Mouse (Mus musculus): ENCODE data around the gene Slc22a7. TPM values are rescaled to one million over a fixed set of nuclear protein-coding genes. Genes with fewer than 3 reads are reported as not detected.
A peak's percentile ranks its signal among the peaks of the same experiment; 100 is the strongest.

Slc22a7 gene
- polyA plus RNA-seq, 1 experiment from 2014 or later: not detected

DNA sequence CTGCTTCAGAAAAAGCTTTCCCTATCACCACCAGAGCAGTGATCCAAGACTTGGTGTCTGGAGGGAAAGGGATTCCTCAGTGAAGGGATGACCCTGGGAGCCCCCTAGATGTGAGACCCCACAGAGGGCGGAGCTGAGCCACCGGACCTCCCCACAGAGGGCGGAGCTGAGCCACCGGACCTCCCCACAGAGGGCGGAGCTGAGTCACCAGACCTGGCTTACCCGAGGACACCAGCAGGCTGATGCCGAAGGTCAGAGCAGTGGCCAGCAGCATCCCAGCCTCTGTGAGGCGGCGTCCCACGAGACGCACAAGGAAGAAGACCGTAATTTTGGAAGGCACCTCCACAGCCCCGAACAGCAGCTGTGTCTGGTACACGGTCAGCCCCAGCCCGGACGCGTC, 4.6 kb downstream of the Slc22a7 start:
- H3K9me3 ChIP-seq: no peaks in the 10 kb centered on the region
- peaks cover 12% of the 10 kb centered on the region; the same call in 1 of the 2 replicates for H3K4me1 ChIP-seq (replicated peaks)
- 0 out of 2 replicates have a peak overlapping the region, but pooled peaks have one; percentile 8 for H3K4me3 ChIP-seq
- peak overlapping the region; percentile 45 for H3K4me2 ChIP-seq
- H3K27ac ChIP-seq (replicated peaks): no peak overlapping the region
- 4% methylated on average over 17 of the region's 17 CpGs for WGBS
- no peak for ATAC-seq (ENCODE audit: low FRiP score, low read depth)
- H3K27me3 ChIP-seq: 0 out of 2 replicates have a peak, but pooled peaks cover 9% of the 10 kb centered on the region
- H3K9ac ChIP-seq: no peak overlapping the region
- H3K36me3 ChIP-seq: no peaks in the 10 kb centered on the region

- peaks cover 4% of the 10 kb centered on the region; the same call in 1 of the 2 replicates for H3K4me1 ChIP-seq (replicated peaks)
- no peaks in the 10 kb centered on the region for H3K9me3 ChIP-seq
- H3K4me3 ChIP-seq: no peak within 1 kb of the TSS
- 11% methylated on average over 17 of the region's 18 CpGs for WGBS
- no peak within 1 kb of the TSS for H3K9ac ChIP-seq
- no peak within 1 kb of the TSS for H3K27ac ChIP-seq (replicated peaks)
- no peak for ATAC-seq (ENCODE audit: low FRiP score, low read depth)
- H3K4me2 ChIP-seq: peak within 1 kb of the TSS; percentile 45
- H3K36me3 ChIP-seq: no peaks in the 10 kb centered on the region
- H3K27me3 ChIP-seq: no peaks in the 10 kb centered on the region
Observed at GRCm38 (mm10) chr17:46428761-46429414, 9.4 kb downstream of the Slc22a7 start, which contains the start of gene Crip3. Gene Crip3, plus strand, starts transcription at chr17:46428926.

DNA sequence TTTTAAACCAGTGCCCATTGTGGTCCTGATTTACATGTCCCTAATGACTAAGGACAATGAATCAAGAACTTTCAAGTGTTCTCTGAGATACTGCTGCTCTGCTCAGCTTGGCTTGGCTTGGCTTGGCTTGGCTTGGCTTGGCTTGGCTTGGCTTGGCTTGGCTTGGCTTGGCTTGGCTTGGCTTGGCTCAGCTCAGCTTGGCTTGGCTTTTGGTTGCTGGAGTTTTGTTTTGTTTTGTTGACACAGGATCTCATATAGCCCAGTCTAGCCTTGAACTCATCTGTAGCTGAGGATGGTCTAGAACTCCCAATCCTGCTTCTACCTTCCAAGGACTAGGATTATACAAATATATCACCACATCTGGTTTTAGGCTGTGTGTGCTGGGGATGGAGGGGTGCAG, 11.8 kb downstream of the Slc22a7 start:
- Histone ChIP-seq H3K4me3 (no peak overlapping the region), H3K9me3 (no peaks in the 10 kb centered on the region), H3K4me1 (replicated peaks) (no peaks in the 10 kb centered on the region), H3K9ac (no peak overlapping the region), H3K36me3 (no peaks in the 10 kb centered on the region), H3K27me3 (no peaks in the 10 kb centered on the region), H3K27ac (replicated peaks) (no peak overlapping the region), H3K4me2 (no peak overlapping the region)
- ATAC-seq (ENCODE audit: low FRiP score, low read depth): no peak

DNA sequence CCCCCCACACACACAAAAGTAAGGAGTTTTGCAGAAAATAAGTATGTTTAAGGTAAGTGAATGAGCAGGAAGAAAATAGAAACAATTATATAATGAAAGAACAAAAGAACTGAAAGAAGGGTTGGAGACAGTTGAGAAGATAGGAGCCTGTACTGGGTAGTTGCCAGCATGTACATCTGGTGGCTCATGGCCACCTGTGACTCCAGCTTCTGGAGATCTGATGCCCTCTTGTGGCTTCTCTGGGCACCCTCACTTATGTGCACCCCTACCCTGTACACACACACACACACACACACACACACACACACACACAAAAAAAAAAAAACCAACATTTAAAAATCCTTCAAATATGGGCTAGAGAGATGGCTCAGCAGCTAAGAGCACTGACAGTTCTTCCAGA, 18.5 kb downstream of the Slc22a7 start:
- no peak for ATAC-seq (ENCODE audit: low FRiP score, low read depth)
- H3K4me3 ChIP-seq: no peak overlapping the region
- H3K27ac ChIP-seq (replicated peaks): no peak overlapping the region
- H3K4me2 ChIP-seq: no peak overlapping the region
- H3K9me3 ChIP-seq: no peaks in the 10 kb centered on the region
- no peak overlapping the region for H3K9ac ChIP-seq
- no peaks in the 10 kb centered on the region for H3K4me1 ChIP-seq (replicated peaks)
- peaks cover 6% of the 10 kb centered on the region; the same call in 1 of the 2 replicates for H3K36me3 ChIP-seq
- no peaks in the 10 kb centered on the region for H3K27me3 ChIP-seq

DNA sequence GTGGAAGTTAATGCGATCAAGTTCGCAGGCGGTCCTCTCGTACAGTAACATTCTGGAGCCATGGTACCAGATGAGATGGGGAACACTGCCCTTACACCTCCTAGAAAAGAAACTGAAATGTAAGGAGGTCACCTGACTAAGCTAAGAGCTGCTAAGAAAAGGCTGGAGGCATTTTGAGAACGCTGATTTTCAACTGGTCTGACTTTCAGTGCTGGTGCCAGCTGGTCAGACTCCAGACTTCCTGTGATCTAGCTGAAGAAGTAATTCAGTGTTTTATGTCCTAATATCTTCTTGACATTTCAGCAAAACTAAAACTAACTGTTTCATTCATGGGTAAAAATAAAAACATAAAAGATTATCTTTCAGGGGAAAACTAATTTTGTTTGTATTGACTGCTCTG, 19.6 kb downstream of the Slc22a7 start:
- Histone ChIP-seq H3K36me3 (peaks cover 13% of the 10 kb centered on the region), H3K9ac (no peak overlapping the region), H3K9me3 (no peaks in the 10 kb centered on the region), H3K27me3 (no peaks in the 10 kb centered on the region), H3K4me2 (no peak overlapping the region), H3K4me1 (replicated peaks) (no peaks in the 10 kb centered on the region), H3K4me3 (no peak overlapping the region), H3K27ac (replicated peaks) (no peak overlapping the region)
- WGBS: 71% methylated on average over 5 of the region's 5 CpGs
- ATAC-seq (ENCODE audit: low FRiP score, low read depth): no peak

DNA sequence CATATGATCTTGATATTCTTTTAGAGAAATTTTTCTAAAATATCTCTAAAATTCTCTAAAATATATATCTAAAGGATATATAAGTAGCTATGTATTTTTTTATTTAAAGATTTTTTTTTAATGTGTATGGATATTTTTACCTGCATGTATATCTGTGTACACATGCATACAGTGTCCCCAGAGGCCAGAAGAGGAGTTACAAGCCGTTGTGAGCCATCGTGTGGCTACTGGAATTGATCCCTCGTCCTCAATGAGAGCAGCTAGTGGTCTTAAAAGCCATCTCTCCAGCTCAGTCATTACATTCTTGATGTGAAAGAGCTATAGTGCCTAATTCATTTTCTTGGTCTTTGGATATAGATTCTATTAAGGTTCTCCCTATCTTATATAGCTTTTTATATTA, 29.8 kb downstream of the Slc22a7 start:
- H3K4me2 ChIP-seq: no peak overlapping the region
- WGBS: 21% methylated on average over 3 of the region's 3 CpGs
- ATAC-seq (ENCODE audit: low FRiP score, low read depth): no peak
- no peaks in the 10 kb centered on the region for H3K27me3 ChIP-seq
- H3K36me3 ChIP-seq: peaks cover 78% of the 10 kb centered on the region
- H3K4me1 ChIP-seq (replicated peaks): no peaks in the 10 kb centered on the region
- H3K27ac ChIP-seq (replicated peaks): no peak overlapping the region
- H3K4me3 ChIP-seq: no peak overlapping the region
- H3K9ac ChIP-seq: no peak overlapping the region
- no peaks in the 10 kb centered on the region for H3K9me3 ChIP-seq

- H3K4me2 ChIP-seq: no peak overlapping the region
- no peak overlapping the region for H3K4me3 ChIP-seq
- no peaks in the 10 kb centered on the region for H3K4me1 ChIP-seq (replicated peaks)
- ATAC-seq (ENCODE audit: low FRiP score, low read depth): no peak
- H3K27me3 ChIP-seq: no peaks in the 10 kb centered on the region
- 85% methylated on average over 1 of the region's 1 CpGs for WGBS
- H3K9me3 ChIP-seq: no peaks in the 10 kb centered on the region
- peaks cover 37% of the 10 kb centered on the region for H3K36me3 ChIP-seq
- no peak overlapping the region for H3K9ac ChIP-seq
- H3K27ac ChIP-seq (replicated peaks): no peak overlapping the region
Observed at GRCm38 (mm10) chr17:46394631-46395030, 43.6 kb downstream of the Slc22a7 start.

DNA sequence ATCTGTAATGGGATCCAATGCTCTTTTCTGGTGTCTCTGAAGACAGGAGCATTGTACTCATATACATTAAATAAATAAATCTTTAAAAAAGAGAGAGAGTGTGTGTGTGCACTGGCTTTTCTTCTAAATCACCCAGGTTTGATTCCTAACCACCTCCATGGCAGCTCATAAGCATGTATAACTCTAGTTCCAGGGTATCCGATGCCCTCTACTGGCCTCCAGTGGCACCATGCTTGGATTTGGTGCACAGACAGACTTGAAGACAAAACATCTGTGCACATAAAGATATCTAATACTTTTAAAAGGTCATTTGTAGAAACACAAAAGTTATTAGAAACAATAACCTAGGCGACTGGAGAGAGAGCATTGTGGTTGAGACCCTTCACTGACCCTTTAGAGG, 45.2 kb downstream of the Slc22a7 start:
- 50% methylated on average over 2 of the region's 2 CpGs for WGBS
- Histone ChIP-seq H3K36me3 (peaks cover 37% of the 10 kb centered on the region), H3K4me2 (no peak overlapping the region), H3K27me3 (no peaks in the 10 kb centered on the region), H3K4me1 (replicated peaks) (no peaks in the 10 kb centered on the region), H3K4me3 (no peak overlapping the region), H3K9me3 (no peaks in the 10 kb centered on the region), H3K27ac (replicated peaks) (no peak overlapping the region), H3K9ac (no peak overlapping the region)
- no peak for ATAC-seq (ENCODE audit: low FRiP score, low read depth)

GRCm38 (mm10) chr17:46388200-46388599, 50.1 kb downstream of the Slc22a7 start:
- no peaks in the 10 kb centered on the region for H3K9me3 ChIP-seq
- H3K27ac ChIP-seq (replicated peaks): no peak overlapping the region
- H3K27me3 ChIP-seq: no peaks in the 10 kb centered on the region
- peaks cover 23% of the 10 kb centered on the region for H3K36me3 ChIP-seq
- 76% methylated on average over 3 of the region's 3 CpGs for WGBS
- no peak overlapping the region for H3K9ac ChIP-seq
- H3K4me2 ChIP-seq: no peak overlapping the region
- H3K4me1 ChIP-seq (replicated peaks): peaks cover 17% of the 10 kb centered on the region
- no peak overlapping the region for H3K4me3 ChIP-seq
- ATAC-seq (ENCODE audit: low FRiP score, low read depth): no peak

DNA sequence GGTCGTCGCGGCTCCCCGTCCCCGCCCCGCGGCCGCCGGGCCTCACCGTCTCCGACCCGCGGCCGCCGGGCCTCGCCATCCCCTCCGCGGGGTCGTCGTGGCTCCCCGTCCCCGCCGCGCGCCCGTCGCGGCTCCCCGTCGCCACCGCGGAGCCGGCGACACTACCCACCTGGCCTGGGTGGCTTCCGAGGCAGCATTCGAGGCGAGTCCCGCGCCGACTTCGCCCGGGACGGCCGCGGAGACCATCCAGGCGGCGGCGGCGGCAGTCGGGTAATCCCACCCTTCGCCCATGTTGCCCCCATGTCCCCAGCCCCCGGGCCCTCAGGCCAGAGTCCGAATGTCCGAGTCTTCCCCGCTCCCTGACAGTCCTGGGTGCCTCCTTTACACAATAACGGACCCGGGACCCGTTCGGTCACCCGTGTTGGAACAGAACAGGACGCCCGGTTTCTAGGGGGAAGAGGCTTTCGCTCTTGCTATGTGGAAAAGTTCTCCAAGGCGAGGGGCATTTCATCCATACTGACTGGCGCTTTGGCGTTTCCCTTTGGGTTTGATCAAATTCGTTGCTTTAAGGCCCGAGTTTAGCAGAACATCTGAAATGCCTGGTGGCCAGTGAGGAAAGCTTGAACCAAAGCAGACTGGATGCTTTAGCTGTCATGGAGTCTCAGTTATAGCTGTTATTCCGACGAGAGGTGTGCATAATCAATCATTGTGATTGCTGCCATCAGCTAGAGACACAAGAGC, 54.0 kb downstream of the Slc22a7 start:
- ATAC-seq (ENCODE audit: low FRiP score, low read depth): no peak

GRCm38 (mm10) chr17:46383294-46384060, 54.8 kb downstream of the Slc22a7 start, which contains the start of gene Zfp318:
Gene Zfp318, plus strand, starts transcription at chr17:46383731.
- ATAC-seq (ENCODE audit: low FRiP score, low read depth): peak; percentile 98
- peak within 1 kb of the TSS; percentile 91 for H3K9ac ChIP-seq
- under 1% methylated on average over 50 of the region's 105 CpGs for WGBS
- H3K4me2 ChIP-seq: peak within 1 kb of the TSS; percentile 74
- H3K36me3 ChIP-seq: peaks cover 9% of the 10 kb centered on the region; the same call in 1 of the 2 replicates
- peak within 1 kb of the TSS; percentile 89 for H3K4me3 ChIP-seq
- H3K27ac ChIP-seq (replicated peaks): peak within 1 kb of the TSS; percentile 94
- H3K9me3 ChIP-seq: no peaks in the 10 kb centered on the region
- H3K4me1 ChIP-seq (replicated peaks): peaks cover 17% of the 10 kb centered on the region
- no peaks in the 10 kb centered on the region for H3K27me3 ChIP-seq

More for the DNA sequence above, 54.0 kb downstream of the Slc22a7 start:
- Histone ChIP-seq H3K27me3 (no peaks in the 10 kb centered on the region), H3K4me3 (peak overlapping the region; percentile 89), H3K4me2 (peak overlapping the region; percentile 74), H3K27ac (replicated peaks) (peak overlapping the region; percentile 94), H3K9me3 (no peaks in the 10 kb centered on the region), H3K4me1 (replicated peaks) (peaks cover 17% of the 10 kb centered on the region), H3K9ac (peak overlapping the region; percentile 91), H3K36me3 (peaks cover 13% of the 10 kb centered on the region)
- WGBS: under 1% methylated on average over 69 of the region's 70 CpGs
